Mouse (Mus musculus): ENCODE results near the gene Stk17b.
"Not testable (repeated sequence)": the region's sequence is repeated elsewhere in the genome, so short reads cannot be mapped to it uniquely, and the experiment has no call there.

The Stk17b gene

DNA sequence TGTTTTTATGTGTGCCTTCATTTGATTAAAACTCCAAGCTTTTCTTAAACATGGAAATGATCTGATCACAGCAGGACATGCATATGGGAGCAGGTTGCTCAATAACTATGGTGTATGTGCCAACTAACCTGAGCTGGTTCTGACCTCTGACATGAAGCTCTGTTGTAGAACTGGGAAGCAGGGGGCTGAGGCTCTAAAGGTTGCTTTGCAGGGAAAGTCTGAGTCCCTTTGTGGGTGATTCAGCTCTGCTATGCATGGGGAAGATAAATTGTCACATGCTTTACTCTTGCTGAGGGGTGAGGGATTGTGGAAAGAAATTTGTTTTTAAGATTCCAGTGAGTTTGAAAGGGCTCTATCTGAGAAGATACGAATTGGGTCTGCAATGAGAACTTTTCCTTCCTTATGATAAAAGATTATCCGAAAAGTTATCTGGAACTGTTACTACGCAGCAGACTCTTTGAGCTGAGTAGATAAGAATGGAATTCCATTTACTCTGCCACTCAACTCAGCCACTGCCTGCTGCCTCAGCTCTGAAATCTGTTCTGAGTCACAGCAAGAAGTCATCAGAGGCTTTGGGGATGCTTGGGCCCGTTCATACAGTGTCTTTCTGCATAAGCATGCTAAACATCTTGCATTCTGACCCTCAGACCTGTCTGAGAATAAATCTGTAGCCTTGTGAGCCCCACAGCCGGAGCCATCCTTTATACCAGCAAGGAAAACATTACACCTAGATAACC is 56.4 kb downstream of the Stk17b start:
- DNase-seq (ENCODE audit: low read depth, low spot score): peak; percentile 75

DNA sequence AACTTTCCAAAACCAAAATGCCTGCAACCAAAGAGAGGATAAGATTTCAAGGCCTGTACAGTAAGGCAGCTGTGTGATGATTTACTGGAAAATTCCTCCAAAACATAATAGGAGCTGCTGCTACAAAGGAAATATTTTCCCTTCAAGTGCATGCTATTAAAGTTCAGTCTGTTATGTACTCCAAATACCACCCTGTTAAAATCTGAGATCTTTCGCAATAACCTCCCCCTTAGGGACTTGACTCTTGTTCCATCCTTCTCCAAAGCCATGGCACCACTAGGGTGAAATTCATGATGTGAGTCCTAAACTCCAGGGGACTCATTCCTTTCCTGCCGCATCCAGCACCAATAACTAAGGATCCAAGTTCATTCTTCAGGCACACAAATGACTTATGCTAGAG is 58.1 kb downstream of the Stk17b start:
- no peak for DNase-seq (ENCODE audit: low read depth, low spot score)

DNA sequence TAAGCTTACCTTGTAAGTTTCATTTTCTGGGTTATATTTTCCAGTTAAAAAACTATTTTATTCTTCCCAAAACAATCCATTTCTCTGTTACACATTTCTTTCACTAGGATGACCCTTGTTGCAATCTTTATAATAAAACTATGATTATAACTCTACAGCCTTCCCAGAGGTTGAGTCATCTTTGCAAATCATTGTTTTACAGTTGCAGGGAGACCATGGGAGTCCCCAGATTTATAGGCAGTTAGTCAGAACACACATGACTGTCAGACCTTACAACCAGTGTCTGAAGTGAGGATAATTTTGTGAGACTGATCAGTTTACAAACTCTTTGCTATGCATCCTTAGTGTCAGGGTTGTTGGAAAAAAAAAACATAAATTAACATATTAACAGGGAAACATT is 63.7 kb downstream of the Stk17b start:
- peak; percentile 72 for DNase-seq (ENCODE audit: low read depth, low spot score)

DNA sequence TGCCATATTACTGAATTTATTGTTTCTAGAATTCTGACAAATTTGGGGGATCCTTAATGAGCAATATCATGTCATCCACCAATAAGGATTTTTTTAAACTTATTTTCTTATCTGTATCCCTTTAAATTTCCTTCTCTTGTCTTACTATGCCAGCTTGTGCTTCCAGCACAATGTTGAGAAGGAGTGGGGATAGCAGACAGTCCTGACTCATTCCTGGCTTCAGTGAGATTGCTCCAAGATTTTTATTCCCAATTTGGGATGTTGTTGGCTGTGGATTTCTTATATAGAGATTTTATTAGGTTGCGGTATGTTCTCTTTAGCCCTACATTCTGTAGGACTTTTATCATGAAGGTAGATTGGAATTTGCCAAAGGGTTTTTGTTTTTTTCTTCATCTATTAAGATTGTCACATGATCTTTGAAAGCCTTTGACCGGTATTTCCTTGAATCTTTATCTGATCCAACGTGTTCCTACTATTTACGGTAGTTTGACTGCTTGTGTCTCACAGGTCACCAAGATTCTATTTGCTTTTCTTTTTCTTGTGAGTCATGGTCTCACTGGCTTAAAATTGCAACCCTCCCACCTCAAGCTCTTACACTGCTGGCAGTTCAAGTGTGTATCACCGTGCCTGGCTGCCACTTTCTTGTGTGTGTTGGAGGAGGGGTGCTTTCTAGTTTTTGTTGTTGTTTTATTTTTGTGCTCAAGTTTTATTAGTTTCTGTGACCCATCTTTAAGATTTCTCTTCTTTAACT is 64.2 kb downstream of the Stk17b start:
- peak; percentile 49 for DNase-seq (ENCODE audit: low read depth, low spot score)

DNA sequence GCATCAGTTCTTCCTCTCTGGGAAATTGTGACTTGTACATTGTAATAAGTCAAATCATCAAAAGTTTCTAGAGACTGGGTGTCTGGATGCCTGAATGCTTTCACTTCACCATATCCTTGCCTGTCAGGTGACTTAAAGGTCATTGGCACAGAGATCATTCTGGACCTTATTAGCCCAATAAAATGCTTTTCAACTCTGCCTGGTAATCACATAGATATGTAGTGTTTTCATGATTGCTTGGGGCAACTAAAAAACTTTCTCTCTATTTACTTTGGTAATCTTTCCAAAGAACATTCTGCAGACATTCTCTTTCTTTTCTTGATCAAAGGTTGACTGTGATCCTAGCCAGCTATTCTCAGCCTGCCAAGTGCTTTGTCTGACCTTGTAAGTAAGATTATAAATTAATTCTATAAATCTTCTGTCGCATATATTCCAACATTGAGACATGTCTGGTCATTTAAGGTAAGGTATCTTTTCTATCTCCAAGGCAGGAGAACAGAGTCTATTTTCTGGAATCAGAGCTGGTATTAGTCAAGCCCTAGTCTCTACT is 69.0 kb downstream of the Stk17b start:
- DNase-seq (ENCODE audit: low read depth, low spot score): peak; percentile 46

DNA sequence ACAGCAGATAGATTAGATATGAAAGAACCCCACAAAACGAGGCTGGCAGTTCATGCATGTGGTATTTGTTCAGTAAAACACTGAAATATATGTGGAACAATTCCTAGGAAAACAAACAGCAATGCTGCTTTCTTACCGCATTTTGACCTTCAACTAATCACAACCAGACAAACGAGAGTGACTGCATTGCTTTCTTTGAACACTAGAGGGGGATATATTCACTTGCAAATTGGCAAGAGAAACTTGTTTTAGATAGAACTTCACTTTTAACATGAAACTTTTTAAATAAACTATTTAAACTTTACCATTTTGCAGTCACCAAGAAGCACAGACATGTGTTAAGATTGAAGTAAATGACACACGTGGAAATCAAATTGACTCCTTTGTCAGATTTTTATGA is 69.6 kb downstream of the Stk17b start:
- DNase-seq (ENCODE audit: low read depth, low spot score): peak; percentile 97

DNA sequence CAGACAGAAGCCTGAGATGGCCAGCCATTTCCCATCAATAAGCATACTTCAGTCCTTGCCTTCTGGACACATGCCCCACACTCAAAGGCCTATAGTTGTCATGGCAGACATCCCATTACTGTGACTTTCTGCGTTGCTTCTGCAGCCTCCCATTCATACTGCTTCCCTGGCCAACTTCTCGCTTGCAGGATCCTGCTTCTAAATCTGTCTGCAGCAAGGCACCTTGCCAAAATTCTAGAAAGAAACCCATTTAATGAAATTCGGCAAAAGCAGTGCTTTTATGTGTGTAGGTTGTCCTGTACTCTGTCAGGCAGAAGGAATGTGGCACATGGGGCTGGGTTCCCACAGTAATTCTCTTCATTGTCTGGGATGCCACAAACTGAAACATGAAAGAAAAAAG is 71.6 kb downstream of the Stk17b start:
- not testable (repeated sequence) for DNase-seq (ENCODE audit: low read depth, low spot score)

DNA sequence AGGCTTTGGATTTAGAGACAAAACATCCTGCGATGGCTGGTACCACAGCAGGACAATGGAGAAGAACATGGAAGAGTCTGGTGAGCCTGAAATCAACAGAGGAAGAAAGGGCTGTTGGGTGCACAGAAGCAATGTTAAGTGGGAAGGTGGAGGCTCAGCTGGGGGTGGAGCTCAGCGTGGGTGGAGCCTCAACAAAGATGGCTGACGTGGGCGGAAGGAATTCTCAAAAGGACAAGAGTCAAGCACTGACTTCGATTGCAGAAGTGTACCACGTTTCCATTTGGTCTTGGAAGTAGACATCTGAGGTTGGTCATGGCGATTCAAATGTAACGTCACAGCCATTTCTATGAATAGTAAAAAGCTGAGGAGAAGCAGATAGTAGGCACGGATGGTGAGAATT is 74.0 kb downstream of the Stk17b start:
- no peak for DNase-seq (ENCODE audit: low read depth, low spot score)

DNA sequence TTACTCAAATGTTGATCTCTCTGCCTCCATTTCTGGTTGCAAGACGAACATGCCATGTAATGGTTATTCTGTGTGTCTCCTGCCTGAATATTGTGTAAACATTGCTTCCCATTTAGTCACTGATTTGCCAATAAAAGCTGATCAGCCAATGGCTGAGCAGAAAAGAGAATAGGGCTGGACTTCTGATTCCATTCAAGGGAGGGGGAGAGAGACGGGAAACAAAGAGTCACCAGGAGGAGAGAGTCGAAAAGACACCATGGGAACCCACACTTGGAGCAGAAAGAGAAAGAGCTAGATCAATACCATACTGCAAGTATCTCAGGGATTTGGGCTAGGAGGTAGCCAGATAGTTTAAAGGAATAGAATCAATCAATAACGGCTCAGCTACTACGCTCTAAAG is 75.4 kb downstream of the Stk17b start:
- not testable (repeated sequence) for DNase-seq (ENCODE audit: low read depth, low spot score)

DNA sequence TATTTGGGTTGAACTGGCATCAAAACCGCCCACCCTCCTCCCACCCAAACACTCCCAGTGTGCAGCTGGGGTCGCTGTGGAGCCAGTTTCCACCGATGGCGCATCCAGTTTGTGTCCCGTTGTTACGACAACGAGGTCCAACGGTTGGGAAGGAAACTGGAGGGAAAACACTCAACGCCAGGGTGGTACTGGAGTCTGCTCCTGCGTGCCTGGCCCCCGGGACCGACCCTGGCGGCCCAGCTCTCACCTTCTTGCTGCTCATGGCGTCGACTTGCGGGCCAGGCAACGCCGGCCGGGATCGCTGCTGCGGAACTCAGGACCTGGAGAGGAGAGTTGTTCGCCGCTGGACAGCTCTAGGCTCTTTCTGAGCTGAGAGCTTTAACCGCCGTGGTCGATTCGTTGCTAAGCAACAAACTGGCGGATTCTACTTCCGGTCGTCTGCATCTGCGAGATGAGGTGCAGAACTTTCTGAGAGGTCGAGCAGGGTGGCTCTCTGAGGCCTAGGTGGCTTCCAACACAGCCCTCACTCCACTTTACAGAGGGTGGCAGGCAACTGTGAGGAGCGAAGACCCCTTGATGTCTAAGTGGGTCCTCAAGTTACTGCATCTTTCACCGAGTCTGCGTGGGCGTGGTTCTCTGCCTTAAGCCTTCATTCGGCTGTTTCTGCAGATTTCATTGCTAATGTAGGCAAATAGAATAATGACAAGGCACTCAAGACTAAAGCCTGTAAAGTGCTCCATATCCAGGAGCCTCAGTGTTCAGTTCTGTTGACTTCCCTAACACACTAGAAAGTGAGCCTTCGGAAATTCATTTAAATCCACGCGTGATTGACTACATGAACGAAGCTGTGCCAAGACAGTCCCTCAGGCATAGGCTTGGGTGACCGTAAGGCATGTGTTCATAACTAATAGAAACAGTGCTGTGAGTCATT is 78.3 kb downstream of the Stk17b start, which contains the start of gene Dnah7a:
TSS of gene Dnah7a (minus strand) at position 354 of the 931 bp plus-strand sequence.
- no peak for DNase-seq (ENCODE audit: low read depth, low spot score)
